Mouse (Mus musculus): ENCODE data around the gene Myo18a. TPM values are rescaled to one million over a fixed set of nuclear protein-coding genes. Genes with fewer than 3 reads are reported as not detected.

The Myo18a gene
- polyA plus RNA-seq, 1 experiment from 2014 or later, result 42.3 TPM

DNA sequence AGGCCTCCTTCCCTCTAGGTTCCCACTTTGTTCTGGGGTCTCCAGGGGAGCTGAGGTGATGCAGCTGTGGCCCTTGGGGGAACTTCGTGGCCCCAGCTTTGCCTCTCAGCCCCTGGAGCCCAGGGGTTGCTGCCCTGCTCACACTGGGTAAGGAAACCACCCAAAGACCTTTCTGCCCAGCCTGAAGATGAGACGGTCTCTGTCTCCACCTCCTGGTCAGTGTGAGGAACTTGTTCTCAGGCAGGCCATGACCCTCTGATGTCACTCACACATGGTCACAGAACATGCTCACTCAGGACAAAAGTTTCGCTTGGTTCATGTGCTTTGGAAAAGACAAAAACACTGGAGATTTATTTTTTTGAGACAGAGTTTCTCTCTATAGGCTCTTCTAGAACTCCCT, 53.0 kb downstream of the Myo18a start:
- Histone ChIP-seq H3K27ac (replicated peaks; ENCODE audit: low read depth, low read length) (no peak overlapping the region), H3K4me3 (replicated peaks; ENCODE audit: low read depth, low read length) (no peak overlapping the region), H3K9me3 (ENCODE audit: control insufficient read depth, low read length) (no peaks in the 10 kb centered on the region), H3K27me3 (ENCODE audit: control insufficient read depth, insufficient read depth, low read length) (no peaks in the 10 kb centered on the region), H3K36me3 (ENCODE audit: control insufficient read depth, insufficient read depth, low read length) (peaks cover 41% of the 10 kb centered on the region), H3K4me2 (ENCODE audit: low read length) (no peak overlapping the region), H3K4me1 (ENCODE audit: control insufficient read depth, insufficient read depth, low read length) (no peaks in the 10 kb centered on the region), H3K9ac (replicated peaks; ENCODE audit: low read length) (no peak overlapping the region)
- ATAC-seq (ENCODE audit: low FRiP score, low TSS enrichment) (no peak), DNase-seq (peak; percentile 74)
- WGBS, result 24% methylated on average over 3 of the region's 3 CpGs

DNA sequence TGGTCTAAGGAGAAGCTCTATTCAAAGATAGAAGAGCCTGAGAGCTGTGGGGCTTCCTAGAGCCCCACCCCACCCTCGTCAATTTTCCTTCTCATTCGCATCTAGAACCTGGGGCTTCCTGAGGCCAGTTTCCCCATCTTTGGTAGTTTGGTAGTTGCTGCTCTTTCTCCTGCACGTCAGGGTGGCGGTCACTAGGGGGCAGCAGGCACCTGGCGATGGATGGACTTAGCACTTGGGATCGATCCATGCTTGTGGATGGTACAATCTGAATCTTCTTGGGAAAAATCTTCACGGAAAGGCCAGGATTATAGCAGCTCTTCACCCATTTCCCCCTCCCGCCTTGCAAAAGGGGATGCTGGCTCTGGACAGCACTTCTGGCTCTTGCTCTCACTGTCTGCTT, 58.6 kb downstream of the Myo18a start:
- Histone ChIP-seq H3K4me1 (ENCODE audit: control insufficient read depth, insufficient read depth, low read length) (peaks cover 3% of the 10 kb centered on the region; the same call in 1 of the 2 replicates), H3K9ac (replicated peaks; ENCODE audit: low read length) (no peak overlapping the region), H3K4me2 (ENCODE audit: low read length) (no peak overlapping the region), H3K9me3 (ENCODE audit: control insufficient read depth, low read length) (no peaks in the 10 kb centered on the region), H3K27ac (replicated peaks; ENCODE audit: low read depth, low read length) (no peak overlapping the region), H3K36me3 (ENCODE audit: control insufficient read depth, insufficient read depth, low read length) (peaks cover 65% of the 10 kb centered on the region), H3K27me3 (ENCODE audit: control insufficient read depth, insufficient read depth, low read length) (no peaks in the 10 kb centered on the region), H3K4me3 (replicated peaks; ENCODE audit: low read depth, low read length) (no peak overlapping the region)
- DNase-seq (peak; percentile 52), ATAC-seq (ENCODE audit: low FRiP score, low TSS enrichment) (no peak)
- 15% methylated on average over 8 of the region's 8 CpGs for WGBS

DNA sequence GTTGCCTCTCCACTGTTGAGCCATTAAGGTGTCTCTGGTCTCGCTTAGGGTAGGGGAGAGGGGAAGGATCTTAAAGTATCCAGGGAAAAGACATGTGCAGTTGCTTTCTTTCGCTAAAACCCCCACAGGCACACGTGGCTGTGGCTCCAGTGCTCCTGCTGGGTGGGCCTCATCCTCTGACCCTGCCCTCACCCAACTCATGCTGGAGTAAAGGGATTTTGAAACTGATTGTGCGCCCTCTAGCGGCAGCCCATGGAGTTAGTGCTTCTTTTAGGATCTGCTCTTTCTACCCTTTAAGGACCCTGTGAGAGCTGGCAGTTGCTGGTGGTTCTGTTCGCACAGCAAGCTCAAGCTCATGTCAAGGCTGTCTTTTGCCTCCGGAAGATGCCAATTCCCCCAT, 59.7 kb downstream of the Myo18a start:
- Histone ChIP-seq H3K4me3 (replicated peaks; ENCODE audit: low read depth, low read length) (no peak overlapping the region), H3K4me1 (ENCODE audit: control insufficient read depth, insufficient read depth, low read length) (peaks cover 3% of the 10 kb centered on the region; the same call in 1 of the 2 replicates), H3K36me3 (ENCODE audit: control insufficient read depth, insufficient read depth, low read length) (peaks cover 64% of the 10 kb centered on the region), H3K9me3 (ENCODE audit: control insufficient read depth, low read length) (no peaks in the 10 kb centered on the region), H3K27ac (replicated peaks; ENCODE audit: low read depth, low read length) (no peak overlapping the region), H3K27me3 (ENCODE audit: control insufficient read depth, insufficient read depth, low read length) (no peaks in the 10 kb centered on the region), H3K4me2 (ENCODE audit: low read length) (no peak overlapping the region), H3K9ac (replicated peaks; ENCODE audit: low read length) (no peak overlapping the region)
- no peak for ATAC-seq (ENCODE audit: low FRiP score, low TSS enrichment)
- DNase-seq, result peak; percentile 84
- 14% methylated on average over 7 of the region's 7 CpGs for WGBS

DNA sequence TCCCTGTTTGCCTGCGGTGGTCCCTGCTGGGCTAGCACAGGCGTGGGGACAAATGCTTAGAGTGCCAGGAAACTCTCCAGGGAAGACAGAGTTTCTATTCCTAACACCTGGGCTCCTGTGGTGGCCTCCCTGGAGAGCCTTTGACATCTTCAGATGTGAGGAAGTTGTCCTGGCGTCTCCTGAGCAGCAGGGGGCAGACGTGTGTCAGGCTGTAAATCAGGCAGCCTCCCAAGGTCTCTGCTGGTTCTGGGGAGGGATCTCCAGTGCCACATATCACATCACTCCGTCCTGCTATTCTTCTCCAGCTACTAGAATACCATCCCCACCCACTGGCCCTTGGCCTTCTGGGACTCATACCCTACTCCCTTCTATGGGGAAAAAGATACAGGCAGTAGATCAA, 62.8 kb downstream of the Myo18a start:
- H3K27ac ChIP-seq (replicated peaks; ENCODE audit: low read depth, low read length), result peak overlapping the region; percentile 52; the same call in 1 of the 2 replicates
- H3K4me3 ChIP-seq (replicated peaks; ENCODE audit: low read depth, low read length), result no peak overlapping the region
- peaks cover 7% of the 10 kb centered on the region; the same call in 1 of the 2 replicates for H3K4me1 ChIP-seq (ENCODE audit: control insufficient read depth, insufficient read depth, low read length)
- WGBS, result 3% methylated on average over 5 of the region's 5 CpGs
- ATAC-seq (ENCODE audit: low FRiP score, low TSS enrichment), result no peak
- H3K9ac ChIP-seq (replicated peaks; ENCODE audit: low read length), result no peak overlapping the region
- H3K9me3 ChIP-seq (ENCODE audit: control insufficient read depth, low read length), result no peaks in the 10 kb centered on the region
- peak; percentile 90 for DNase-seq
- H3K36me3 ChIP-seq (ENCODE audit: control insufficient read depth, insufficient read depth, low read length), result peaks cover 64% of the 10 kb centered on the region
- H3K4me2 ChIP-seq (ENCODE audit: low read length), result no peak overlapping the region
- no peaks in the 10 kb centered on the region for H3K27me3 ChIP-seq (ENCODE audit: control insufficient read depth, insufficient read depth, low read length)

DNA sequence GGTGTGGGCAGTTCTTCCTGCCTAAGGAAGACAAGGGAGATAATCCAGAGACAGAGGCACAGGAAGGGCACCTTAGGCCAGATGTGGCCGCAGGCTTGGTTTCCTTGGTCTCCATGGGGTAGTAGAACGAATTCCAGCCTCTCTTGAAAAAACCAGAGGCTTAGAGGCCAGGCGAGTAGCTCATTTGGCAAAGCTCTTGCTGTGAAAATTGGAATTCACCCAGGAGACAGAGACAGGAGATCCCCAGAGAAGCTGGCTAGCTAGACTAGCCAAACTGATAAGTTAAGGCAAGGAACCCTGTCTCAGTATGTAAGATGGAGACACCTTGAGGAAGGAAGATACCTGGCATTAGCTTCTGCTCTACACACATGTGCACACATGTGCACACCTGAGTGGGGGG, 63.3 kb downstream of the Myo18a start:
- WGBS, result 27% methylated on average over 3 of the region's 3 CpGs

DNA sequence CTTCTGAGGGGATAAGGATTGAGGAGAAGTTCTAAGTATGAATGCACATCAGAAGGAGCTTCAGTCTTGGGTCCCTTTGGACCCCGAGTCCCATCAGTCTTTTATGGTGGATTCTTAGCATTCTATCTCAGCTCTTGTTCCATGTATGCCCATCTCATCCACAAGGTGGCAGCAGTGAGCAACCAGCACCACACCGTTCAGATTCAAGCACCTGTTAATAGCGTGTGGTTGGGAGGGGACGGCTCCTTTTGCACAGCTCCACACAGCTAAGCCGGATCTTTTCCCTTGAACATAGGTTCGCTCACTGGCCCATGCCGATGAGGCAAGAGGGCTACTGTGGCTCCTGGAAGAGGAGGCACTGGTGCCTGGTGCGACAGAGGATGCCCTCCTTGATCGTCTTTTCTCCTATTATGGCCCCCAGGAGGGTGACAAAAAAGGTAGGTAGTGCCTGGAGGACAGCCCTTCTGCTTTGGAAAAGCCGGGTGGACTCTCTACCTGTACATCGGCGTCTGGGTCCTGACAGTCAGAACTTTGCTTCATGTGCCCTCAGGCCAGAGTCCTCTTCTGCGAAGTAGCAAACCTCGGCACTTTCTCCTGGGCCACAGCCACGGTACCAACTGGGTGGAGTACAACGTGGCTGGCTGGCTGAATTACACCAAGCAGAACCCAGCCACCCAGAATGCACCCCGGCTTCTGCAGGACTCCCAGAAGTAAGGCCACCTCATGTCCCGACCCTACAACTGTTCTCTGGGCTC, 64.4 kb downstream of the Myo18a start:
- Histone ChIP-seq H3K9me3 (ENCODE audit: control insufficient read depth, low read length) (no peaks in the 10 kb centered on the region), H3K4me2 (ENCODE audit: low read length) (no peak overlapping the region), H3K36me3 (ENCODE audit: control insufficient read depth, insufficient read depth, low read length) (peaks cover 61% of the 10 kb centered on the region), H3K27me3 (ENCODE audit: control insufficient read depth, insufficient read depth, low read length) (no peaks in the 10 kb centered on the region), H3K4me1 (ENCODE audit: control insufficient read depth, insufficient read depth, low read length) (peaks cover 7% of the 10 kb centered on the region; the same call in 1 of the 2 replicates), H3K27ac (replicated peaks; ENCODE audit: low read depth, low read length) (no peak overlapping the region), H3K9ac (replicated peaks; ENCODE audit: low read length) (no peak overlapping the region), H3K4me3 (replicated peaks; ENCODE audit: low read depth, low read length) (no peak overlapping the region)
- WGBS, result 54% methylated on average over 18 of the region's 18 CpGs
- DNase-seq (peak; percentile 92), ATAC-seq (ENCODE audit: low FRiP score, low TSS enrichment) (peak; percentile 57; the same call in 1 of the 2 replicates)

More for the DNA sequence above, 63.3 kb downstream of the Myo18a start:
- Histone ChIP-seq H3K9me3 (ENCODE audit: control insufficient read depth, low read length) (no peaks in the 10 kb centered on the region), H3K36me3 (ENCODE audit: control insufficient read depth, insufficient read depth, low read length) (peaks cover 64% of the 10 kb centered on the region), H3K4me2 (ENCODE audit: low read length) (no peak overlapping the region), H3K27ac (replicated peaks; ENCODE audit: low read depth, low read length) (peak overlapping the region; percentile 52; the same call in 1 of the 2 replicates), H3K9ac (replicated peaks; ENCODE audit: low read length) (no peak overlapping the region), H3K4me3 (replicated peaks; ENCODE audit: low read depth, low read length) (no peak overlapping the region), H3K4me1 (ENCODE audit: control insufficient read depth, insufficient read depth, low read length) (peaks cover 7% of the 10 kb centered on the region; the same call in 1 of the 2 replicates), H3K27me3 (ENCODE audit: control insufficient read depth, insufficient read depth, low read length) (no peaks in the 10 kb centered on the region)
- no peak for ATAC-seq (ENCODE audit: low FRiP score, low TSS enrichment)
- no peak for DNase-seq

DNA sequence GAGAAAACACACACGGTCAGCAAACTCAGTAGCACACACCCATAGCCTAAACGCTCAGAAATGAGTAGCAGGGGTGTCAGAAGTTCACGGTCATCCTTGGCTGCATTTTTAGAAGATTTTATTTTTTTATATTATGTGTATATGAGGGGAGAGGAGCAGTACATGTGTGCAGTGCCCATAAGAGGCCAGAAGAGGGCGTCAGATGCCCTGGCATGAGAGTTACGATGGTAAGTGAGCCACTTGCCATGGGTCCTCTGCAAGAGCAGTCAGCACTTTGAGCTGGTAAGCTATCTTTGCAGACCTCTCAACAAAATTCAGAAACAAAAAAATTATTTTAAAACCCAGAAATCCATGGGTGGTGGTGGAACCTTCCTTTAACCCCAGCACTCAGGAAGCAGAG, 65.1 kb downstream of the Myo18a start:
- WGBS, result 92% methylated on average over 5 of the region's 5 CpGs
- Histone ChIP-seq H3K9me3 (ENCODE audit: control insufficient read depth, low read length) (no peaks in the 10 kb centered on the region), H3K4me3 (replicated peaks; ENCODE audit: low read depth, low read length) (no peak overlapping the region), H3K9ac (replicated peaks; ENCODE audit: low read length) (no peak overlapping the region), H3K4me1 (ENCODE audit: control insufficient read depth, insufficient read depth, low read length) (peaks cover 7% of the 10 kb centered on the region; the same call in 1 of the 2 replicates), H3K27me3 (ENCODE audit: control insufficient read depth, insufficient read depth, low read length) (no peaks in the 10 kb centered on the region), H3K27ac (replicated peaks; ENCODE audit: low read depth, low read length) (no peak overlapping the region), H3K36me3 (ENCODE audit: control insufficient read depth, insufficient read depth, low read length) (peaks cover 68% of the 10 kb centered on the region), H3K4me2 (ENCODE audit: low read length) (no peak overlapping the region)
- ATAC-seq (ENCODE audit: low FRiP score, low TSS enrichment), result no peak
- DNase-seq, result no peak

DNA sequence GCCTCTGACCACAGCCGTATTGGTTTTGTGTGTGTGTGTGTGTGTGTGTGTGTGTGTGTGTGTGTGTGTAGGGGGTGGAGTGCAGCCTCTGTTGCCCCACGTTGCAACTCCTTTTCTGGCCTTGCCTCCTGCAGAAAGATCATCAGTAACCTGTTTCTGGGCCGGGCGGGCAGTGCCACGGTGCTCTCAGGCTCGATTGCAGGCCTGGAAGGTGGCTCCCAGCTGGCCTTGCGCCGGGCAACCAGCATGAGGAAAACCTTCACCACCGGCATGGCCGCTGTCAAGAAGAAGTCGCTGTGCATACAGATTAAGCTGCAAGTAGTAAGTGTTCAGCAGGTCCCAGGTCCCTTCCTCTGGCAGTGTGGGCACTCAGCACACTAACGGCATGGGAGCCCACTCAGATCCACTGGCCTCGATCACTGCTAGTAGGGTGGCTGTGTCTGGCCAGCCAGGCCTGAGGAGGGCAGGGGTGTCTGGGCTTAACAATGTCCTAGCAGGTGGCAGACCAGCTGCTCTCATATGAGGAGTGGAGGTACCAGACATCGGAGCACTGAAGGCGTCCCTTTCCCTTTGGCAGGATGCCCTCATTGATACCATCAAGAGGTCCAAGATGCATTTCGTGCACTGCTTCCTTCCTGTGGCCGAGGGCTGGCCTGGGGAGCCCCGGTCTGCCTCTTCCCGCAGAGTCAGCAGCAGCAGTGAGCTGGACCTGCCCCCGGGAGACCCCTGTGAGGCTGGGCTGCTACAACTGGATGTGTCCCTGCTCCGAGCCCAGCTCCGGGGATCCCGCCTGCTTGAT, 66.2 kb downstream of the Myo18a start:
- Histone ChIP-seq H3K27me3 (ENCODE audit: control insufficient read depth, insufficient read depth, low read length) (no peaks in the 10 kb centered on the region), H3K27ac (replicated peaks; ENCODE audit: low read depth, low read length) (peak overlapping the region; percentile 55), H3K36me3 (ENCODE audit: control insufficient read depth, insufficient read depth, low read length) (peaks cover 67% of the 10 kb centered on the region), H3K9me3 (ENCODE audit: control insufficient read depth, low read length) (no peaks in the 10 kb centered on the region), H3K4me1 (ENCODE audit: control insufficient read depth, insufficient read depth, low read length) (peaks cover 7% of the 10 kb centered on the region; the same call in 1 of the 2 replicates), H3K9ac (replicated peaks; ENCODE audit: low read length) (no peak overlapping the region), H3K4me3 (replicated peaks; ENCODE audit: low read depth, low read length) (no peak overlapping the region), H3K4me2 (ENCODE audit: low read length) (no peak overlapping the region)
- ATAC-seq (ENCODE audit: low FRiP score, low TSS enrichment) (no peak), DNase-seq (no peak)
- WGBS, result 79% methylated on average over 23 of the region's 23 CpGs

Measured in midbrain, embryonic 14.5 days (tissue).